Mouse (Mus musculus) 3134 (cell line): Measurements from ENCODE around the gene Zc3hav1.

Experiments
- DNase-seq: peaks from one replicate; pipeline ENCODE4 v3.0.0-alpha.2; 2011; ENCODE audit warnings: low spot score; ENCODE audit not compliant: insufficient read length; ENCODE audit errors: extremely low read depth

Gene Zc3hav1

DNA sequence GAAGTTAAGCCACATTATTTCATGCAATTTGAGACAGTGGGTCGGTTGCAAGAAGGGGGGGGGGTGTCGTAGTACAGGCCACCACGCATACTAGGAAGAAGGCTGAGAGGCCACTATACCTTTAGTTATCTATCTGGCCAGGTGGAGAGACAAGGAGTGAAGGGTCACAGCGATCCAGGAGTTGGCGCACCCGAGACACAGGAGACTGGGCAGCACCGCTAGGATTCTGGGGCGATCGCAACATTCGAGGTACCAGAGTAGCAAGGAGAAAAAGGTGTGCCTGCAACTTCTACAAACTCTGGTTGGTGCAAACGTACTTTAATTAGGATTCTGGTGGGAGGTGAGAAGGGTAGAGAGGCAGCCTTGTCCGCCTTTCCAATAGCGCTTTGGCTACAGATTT lies 1.2 kb downstream of the Zc3hav1 start:
- DNase-seq: peak; percentile 20

DNA sequence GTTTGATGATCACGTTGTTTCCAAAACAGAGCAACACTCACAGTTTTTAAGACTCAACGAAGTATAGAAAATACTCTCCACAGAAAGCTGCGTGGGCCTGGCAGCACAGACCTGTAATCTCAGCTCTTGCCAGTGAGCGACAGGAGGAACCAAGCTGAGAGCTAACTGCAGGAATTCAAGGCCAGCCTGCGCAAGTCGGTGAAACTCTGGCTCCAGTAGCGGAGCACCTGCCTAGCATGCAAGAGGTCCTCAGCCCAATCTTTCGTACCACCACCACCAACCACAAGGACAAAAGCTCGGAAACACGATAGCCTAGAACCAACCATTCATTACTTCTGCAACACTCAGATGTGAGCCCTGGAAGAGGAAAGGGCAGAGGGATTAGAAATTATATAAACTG lies 2.0 kb downstream of the Zc3hav1 start:
- peak; percentile 39 for DNase-seq

DNA sequence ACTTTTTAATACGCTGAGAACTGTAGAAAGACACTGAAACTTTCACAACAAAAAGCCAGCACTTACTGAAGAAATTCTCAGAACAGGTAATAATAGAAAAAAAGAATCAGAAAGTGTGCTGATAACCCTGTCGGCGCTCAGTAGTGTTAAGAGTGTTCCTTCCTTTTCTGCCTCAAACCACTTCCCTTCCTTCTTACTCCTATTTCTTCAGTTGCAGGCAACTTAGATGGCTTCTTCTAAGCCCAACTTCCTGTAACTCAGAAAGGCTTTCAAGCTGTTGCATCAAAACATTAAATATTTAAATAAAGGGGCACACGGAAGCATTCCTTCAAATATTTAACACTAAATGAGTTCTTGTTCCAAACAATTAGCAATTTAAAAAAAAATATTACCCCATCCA lies 2.5 kb downstream of the Zc3hav1 start:
- DNase-seq: peak; percentile 19

DNA sequence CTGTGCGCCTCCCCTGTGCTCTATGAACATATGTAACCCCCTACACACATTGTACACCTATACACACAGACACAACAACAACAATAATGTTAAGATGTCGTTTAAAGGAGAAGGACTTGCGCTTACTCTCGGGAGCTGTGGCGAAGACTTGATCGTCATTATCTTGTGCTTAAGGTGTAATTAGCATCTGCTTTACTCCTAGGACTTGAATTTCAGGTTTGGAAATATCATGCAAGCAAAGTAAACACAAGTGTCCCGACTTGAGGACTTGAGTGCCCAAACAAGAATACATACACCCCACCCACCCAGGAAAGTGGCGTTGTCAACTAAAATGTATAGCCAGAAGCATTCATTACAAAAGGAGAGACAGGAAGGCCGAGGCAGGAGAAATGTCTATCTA lies 4.6 kb downstream of the Zc3hav1 start:
- no peak for DNase-seq

DNA sequence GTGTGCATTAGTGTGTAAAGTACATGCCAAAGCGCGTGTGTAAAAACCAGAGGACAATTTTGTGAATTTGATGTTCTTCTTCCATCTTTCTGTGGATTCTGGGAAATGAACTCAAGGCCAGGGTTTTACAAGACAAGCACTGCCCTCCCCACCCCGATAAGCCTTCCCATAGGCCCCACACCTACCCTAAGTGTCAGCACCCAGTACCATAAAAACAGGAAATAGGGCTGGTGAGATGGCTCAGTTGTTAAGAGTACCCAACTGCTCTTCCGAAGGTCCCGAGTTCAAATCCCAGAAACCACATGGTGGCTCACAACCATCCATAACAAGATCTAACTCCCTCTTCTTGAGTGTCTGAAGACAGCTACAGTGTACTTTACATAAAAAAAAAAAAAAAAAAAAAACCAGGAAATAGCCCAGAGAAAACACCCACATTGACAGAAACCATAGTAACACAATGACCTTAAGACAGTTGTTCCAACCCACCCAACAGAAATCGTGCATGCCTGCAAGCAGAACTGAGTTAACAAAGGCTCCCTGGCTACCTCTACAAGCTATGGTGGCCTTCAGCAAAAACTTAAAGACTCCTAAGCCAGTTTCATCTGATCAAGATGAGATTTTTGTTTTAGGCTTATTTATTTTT lies 5.5 kb downstream of the Zc3hav1 start:
- DNase-seq: no peak

DNA sequence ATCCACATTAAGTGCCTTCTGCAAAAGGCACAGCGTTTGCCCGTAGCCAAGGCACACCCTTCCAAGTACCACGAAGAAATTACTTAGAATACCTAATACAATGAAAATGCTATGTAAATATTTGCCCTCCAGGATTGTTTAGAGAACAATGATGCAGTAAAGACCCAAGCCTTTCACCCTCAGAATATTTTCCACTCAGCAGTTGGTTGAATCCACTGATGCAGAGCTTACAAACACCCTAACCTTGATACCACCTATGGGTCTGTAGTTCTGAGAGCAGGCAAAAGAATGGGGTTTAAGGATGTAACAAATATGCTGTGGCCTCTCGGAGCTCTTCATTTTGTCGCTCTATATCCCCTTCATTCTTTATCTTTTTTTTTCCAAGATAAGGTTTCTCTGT lies 6.5 kb downstream of the Zc3hav1 start:
- no peak for DNase-seq

DNA sequence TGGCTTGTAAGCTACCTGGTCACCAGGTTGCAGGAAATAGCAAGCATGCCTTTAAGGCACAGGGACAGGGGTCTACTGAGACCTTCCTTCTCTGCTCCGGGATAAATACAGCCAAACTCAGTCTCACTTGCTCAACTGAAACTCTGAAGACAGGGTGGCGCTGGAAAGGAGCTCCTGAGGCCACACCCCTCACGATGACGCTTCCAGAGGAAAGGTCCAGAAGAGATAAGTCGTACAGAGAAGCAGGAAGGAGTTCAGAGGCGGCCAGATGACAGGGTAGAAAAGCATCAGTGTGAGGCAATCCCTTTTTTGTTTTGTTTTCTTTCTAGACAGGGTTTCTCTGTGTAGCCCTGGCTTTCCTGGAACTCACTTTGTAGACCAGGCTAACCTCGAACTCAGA lies 8.6 kb downstream of the Zc3hav1 start:
- DNase-seq: no peak

DNA sequence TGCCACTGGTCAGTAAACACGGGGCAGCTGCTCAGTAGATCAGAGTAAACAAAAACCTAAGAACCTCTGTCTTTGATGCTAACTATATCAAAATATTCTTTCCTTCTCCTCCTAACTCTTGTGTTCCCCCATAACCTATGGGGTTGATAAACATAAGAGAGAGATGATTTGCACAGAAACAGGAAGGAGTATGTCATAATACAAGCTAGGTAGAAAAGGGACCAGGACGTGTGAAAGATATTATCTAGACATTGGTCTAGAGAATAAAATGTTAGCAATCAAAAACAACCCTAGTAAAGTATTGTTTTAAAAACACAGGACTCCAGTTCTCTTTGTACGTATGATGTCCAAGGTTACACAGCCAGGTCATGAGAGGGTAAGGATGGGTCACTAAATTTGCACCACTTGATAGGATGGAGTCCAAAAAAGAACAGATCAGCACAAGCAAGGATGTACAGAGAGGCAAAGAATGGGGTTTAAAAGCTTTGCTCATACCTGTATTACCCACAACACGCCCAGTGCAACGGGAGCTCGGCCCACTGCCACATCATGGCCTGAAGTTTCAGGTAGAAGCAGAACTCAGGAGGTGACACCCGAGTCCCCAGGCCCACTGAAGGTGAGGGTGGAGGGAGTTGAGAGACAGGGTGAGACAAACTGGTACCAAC lies 10.3 kb downstream of the Zc3hav1 start:
- DNase-seq: no peak

DNA sequence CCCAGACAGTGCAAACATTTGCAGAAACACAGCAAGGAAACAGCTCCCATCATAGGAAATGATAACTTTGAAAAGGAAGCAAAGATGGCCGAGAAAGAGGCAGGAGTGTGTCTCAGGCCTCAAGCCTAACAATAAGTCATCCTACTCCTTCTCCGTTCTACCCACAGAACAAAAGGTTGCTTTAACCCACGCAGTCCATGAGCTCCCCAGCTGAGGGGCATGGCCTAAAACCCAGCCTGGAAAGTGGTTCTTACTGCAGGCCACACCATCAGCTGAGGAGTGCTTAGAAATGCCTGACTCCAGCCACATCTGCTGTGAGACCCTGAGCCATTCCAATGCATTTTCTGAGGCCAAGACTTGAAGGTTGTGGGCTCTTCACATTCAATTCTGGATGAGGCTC lies 10.8 kb downstream of the Zc3hav1 start:
- DNase-seq: no peak

DNA sequence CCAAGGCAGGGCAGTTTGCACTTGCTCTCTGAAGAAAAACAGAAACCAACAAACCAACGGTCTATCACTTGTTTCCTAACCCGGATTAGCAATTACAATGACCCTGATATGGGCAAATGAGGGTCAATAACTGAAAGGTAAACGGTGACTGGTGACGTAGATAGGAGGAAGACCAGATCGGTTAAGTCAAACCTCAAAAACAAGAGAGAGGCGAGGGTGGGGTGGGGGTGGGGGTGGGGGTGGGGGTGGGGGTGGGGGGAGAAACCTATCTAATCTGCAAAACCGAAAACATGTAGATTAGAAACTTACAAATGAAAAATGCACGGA lies 11.8 kb downstream of the Zc3hav1 start:
- DNase-seq: no peak

DNA sequence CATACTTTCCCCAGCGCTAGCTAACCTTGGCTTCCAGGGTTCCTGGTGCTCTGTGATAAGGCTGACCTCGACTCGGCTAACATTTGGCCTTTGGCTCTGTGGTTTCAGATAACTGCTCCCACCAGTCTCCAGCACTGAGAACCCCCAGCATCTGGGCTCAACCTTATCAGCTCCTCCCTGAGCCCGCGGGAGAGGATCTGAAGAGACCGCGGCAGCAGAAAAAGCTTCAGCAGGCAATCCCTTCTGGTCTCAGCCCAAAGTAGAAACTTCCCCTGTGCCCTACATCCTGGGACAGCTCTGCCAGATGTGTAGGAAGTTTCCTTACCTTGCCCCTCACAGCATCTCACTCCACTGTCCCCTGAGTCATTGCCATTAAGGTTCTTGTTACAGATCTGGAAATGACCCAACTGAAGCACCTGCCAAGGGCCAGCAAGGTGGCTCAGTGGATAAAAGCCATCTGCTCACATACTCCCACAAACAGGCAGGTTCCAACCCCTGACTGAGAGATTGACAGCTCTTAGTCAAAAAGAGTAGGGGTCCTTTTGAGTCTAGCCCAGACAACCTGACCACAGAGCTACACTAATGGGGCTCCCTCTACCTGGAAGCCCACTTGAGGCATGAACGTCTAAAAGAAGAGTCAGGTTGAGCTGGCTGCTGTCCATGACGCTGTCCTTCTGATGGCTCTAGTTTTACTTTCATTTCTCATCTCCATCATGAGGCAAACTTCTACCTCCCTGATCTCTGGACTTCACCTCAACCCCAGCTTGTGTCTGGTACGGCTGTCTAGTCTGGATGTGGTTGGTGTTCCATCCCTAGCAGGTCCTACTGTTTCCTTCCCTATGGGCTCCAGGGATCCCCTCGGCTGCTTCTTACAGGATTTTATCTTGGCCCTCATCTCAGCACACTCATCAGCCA lies 12.4 kb downstream of the Zc3hav1 start:
- no peak for DNase-seq

DNA sequence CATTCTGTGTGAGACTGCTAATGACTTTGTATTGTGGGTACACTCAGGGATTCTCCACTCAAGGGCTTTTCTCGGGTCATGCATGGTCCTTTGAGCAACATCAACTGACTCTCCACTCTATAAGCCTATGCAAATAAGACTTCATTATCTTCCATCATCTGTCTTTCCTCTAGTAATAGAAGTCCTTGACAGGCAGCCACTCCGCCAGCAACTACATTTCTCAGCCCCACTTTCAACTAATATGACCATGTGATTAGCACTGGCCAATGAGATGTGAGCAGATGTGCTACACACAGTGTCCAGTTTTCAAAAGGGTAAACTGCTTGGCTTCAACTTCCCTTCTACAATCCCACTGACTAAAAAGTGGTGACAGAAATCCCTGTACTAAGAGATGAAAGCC lies 15.3 kb downstream of the Zc3hav1 start:
- DNase-seq: no peak

DNA sequence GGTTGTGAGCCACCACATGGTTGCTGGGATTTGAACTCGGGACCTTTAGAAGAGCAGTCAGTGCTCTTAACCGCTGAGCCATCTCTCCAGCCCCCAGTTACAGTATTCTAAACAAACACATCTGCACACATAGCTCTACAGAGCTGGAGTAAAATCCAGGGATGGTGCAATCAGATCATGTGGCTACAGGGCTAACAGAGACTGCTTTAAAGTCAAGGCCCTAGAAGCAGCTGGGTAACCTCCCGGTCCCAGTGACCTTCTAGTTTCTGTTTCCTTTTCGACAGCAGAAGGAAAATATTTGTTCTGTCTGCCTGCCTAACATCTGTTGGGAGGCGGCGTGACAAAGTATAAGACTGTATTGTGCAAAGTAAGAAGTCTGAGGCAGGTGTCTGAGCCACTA lies 16.5 kb downstream of the Zc3hav1 start:
- no peak for DNase-seq

DNA sequence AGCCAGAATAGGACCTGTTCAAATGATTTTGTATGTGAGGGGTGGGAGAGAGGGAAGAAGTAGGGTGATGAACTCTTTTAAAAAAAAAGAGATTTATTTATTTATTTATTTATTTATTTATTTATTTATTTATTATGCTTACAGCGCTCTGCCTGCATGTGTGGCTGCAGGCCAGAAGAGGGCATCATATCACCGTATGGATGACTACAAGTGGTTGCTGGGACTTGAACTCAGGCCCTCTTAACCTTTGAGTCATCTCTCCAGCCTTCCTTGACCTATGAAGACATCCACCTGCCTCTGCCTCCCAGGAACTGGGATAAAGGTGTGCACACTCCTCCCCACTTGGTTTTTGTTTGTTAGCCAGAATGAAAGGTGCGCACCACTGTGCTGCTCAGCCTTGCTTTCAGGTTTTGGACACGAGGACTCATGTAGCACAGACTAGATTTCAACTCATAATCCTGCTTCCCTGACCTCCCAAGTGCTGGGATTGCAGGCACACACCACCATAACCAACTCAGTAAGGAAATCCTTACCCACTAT lies 17.2 kb downstream of the Zc3hav1 start:
- DNase-seq: no peak

DNA sequence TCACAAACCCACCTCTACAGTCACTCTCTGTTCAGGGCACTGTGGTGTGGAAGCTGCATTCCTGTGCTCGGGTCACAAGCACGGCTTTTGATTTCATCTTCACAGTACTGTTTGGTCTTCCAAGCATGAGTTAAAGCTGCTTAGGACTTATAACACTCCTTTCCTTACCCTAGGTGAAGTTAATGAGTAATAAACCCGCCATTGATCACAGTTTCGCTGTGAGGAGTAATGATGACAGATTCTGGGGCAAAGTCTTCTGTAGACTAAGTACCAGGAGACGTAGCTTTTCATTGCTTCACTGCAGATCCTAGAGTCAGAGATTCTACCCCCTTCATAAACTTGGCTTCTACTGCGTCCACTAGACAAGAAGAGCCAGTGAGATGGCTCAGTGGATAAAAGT lies 19.1 kb downstream of the Zc3hav1 start:
- DNase-seq: no peak

DNA sequence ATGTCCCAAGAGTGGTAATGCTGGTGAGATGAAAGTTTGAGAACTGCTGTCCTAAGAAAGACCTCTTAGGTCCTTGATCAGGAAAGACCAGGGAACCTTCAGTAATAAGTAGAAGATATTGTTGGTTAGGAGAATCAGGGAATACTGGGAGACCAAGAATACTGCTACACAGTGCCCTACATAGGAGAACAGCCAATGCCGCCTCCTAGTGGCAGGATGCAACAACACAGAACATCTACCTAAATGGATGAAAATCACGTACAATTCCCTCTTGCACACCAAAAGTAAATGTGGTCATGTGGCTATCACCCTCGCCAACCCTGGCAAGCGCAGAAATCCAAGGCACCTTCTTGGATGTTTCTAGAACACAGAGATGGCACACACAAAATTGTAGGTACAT lies 27.8 kb downstream of the Zc3hav1 start:
- DNase-seq: no peak

DNA sequence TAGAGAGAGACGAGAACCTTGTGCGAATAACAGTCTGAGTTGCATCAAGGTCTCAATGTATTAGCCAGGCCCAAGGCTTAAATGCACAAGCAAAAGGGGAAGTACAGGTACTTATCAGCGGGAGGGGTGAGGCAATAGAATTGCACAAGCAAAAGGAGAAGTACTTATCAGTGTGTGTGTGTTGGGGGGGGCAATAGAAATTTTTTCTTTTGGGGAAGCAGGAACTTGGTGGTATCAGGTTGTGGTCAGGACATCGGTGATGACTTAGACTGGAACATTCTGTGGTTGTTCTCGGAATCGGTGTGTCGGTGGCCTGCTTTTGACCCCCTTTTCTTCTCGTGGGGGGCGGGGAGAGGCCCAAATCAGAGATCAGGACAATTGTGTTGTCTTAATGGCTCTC lies 33.8 kb downstream of the Zc3hav1 start:
- no peak for DNase-seq

DNA sequence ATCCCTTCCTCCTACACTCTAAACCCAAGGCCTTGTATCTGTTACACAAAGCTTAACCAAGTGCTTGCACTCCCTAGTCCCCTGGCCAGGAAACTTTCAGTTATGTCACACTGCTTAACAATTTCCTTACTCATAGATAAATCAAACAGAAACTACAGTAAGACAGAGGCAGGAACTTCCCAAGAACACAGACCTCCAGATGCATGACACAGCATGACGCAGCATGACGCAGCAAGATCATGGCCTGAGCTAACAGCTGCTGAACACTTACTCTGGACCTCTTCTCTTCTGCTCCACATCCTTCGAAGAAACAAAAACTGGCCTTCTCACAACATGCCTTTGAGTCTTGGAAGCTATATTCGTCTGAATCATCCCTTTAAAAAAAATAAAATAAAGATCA lies 38.4 kb downstream of the Zc3hav1 start:
- no peak for DNase-seq

DNA sequence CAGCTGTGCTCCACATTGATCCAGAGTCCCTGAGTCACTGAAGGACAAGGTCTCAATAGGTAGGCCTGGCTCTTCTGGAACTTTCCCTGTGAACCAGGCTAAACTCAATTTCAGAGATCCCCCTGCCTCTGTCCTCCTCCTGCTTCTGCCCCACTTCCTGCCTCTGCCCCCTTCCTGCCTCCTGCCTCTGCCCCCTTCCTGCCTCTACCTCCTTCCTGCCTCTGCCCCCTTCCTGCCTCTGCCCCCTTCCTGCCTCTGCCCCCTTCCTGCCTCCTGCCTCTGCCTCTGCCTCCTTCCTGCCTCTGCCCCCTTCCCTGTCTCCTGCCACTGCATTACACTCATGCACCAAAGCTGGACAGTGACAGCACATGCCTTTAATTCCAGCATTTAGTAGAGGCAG lies 44.7 kb downstream of the Zc3hav1 start:
- DNase-seq: no peak

DNA sequence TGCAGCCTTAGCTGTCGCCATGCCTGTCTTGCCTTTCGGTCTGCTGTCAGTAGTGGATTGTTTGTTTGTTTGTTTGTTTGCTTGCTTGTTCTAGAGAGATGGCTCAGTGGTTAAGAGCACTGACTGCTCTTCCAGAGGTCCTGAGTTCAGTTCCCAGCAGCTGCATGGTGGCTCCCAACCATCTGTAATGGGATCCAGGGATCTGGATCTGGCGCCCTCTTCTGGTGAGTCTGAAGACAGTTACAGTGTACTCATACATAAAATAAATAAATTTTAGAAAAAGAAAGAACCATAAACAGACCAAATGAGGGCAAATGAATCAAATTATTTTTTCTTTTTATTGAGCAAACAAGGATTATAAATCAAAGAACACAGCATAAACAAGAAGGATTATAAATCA lies 49.4 kb downstream of the Zc3hav1 start:
- no peak for DNase-seq

DNA sequence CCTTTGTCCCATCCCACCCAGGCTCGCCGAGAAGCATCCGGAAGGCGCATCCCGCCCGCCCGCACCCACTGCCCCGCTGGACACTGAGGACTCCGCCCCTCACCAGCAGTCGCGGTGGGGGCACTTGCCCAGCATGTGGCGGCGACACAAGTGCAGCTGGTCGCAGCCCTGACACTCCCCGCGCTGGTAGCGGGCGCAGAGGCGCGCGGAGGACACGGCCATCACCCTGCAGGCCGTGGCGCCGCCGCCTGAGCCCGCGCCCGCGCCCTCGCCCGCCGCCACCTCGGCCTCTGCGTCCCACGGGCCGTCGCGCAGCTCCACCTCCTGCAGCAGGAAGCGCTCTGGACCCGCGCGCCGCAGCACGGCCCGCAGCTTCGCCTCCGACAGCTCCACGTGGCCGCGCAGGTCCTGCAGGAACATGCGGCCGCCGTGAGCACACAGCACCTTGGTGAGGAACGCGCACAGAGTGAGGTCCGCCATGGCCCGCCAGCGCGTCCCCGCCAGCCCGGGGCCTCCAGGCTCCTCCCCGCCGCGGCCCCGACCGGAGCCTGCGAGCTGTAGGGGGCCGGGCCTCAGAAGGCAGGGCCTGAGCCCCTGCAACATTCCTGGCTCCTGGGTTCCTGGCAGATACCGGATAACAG lies 55.5 kb downstream of the Zc3hav1 start, which contains the start of gene Zc3hav1l:
Gene Zc3hav1l, minus strand, starts transcription at position 499 of the 641 bp plus-strand sequence.
- DNase-seq: peak; percentile 86
